Mouse (Mus musculus): ENCODE measurements around the gene Stmn1.

- no peak for TF ChIP-seq CTCF (IDR thresholded peaks at IDR 0.05; ENCODE audit: control insufficient read depth, insufficient read depth, insufficient replicate concordance, low read depth, low read length)
- no peak for TF ChIP-seq POLR2A (IDR thresholded peaks at IDR 0.05; ENCODE audit: control insufficient read depth, low read depth, low read length)
These were observed 51.2 kb downstream of the Stmn1 start for GRCm38 (mm10) chr4:134519281-134519680.
